ENCODE assay signal across 30 mouse cellular contexts in the genomic region with DNA sequence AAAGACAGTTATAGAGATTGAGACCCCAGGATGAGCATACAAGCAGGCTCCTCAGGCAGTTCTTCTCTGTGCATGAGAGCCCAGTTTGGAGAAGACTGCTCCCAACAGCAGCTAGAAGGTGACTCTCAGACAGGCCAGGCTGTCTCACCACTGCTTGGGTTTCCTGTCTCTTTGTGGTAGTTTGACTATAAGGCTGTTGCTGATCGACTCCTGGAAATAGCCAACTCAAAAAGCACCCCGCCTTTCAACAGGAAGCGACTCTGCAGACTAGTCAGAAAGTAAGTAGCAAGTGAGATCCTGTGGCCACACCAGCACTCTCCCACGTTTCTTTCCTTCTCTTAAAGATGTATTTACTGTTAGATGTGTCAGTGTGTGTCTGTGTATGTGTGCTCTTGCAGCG. TPM values are rescaled to one million over a fixed set of nuclear protein-coding genes. Genes with fewer than 3 reads are reported as not detected.
A peak's percentile ranks its signal among the peaks of the same experiment; 100 is the strongest.
DNase-seq lines count a peak whose midpoint lies in the region; ATAC-seq lines count a peak whose summit lies in the region.
"Had no signal": no experiment of that assay in that cellular context is flagged by ENCODE, and none has a peak within 500 bp of the region (broad histone marks: within the 10 kb centered on the region; RNA-seq: fewer than 3 reads in every experiment).

No protein-coding gene starts in this region.

- 95% methylated on average over 5 of the region's 5 CpGs for WGBS in midbrain, embryonic 11.5 days
- WGBS in midbrain, embryonic 10.5 days, result 90% methylated on average over 5 of the region's 5 CpGs
- WGBS in hindbrain, embryonic 12.5 days, result 89% methylated on average over 5 of the region's 5 CpGs

- peak; percentile 2 for DNase-seq in midbrain, embryonic 11.5 days (ENCODE audit: low spot score, missing footprints)
- no peak for DNase-seq in midbrain, embryonic 10.5 days (ENCODE audit: low spot score)
- peak; percentile 79 for DNase-seq in CD4-positive, CD25-positive, alpha-beta regulatory T cell, adult 2 months (ENCODE audit: low read depth, low spot score)
- peak; percentile 40 to 66 for DNase-seq in natural killer cell, adult 2 months (ENCODE audit: low spot score in 2 of 2)
- DNase-seq in cerebellum, postnatal 14 days, result no peak
- DNase-seq in gastrocnemius, adult 8-10 months (ENCODE audit: low spot score in 2 of 2), result no peak
- DNase-seq: adrenal gland, postnatal 36 days; cerebellum, adult 11 months; cerebellum, postnatal 10 days; embryo, embryonic 11 days; heart, postnatal 4 days; kidney, adult 11 months; kidney, postnatal 36 days; layer of hippocampus, postnatal 36 days; lung, adult 18-20 months; lung, postnatal 14 days had no signal

- no peaks in the 10 kb centered on the region for H3K4me1 ChIP-seq in midbrain, embryonic 11.5 days (ENCODE audit: control insufficient read depth, insufficient read depth, low read length)
- H3K4me1 ChIP-seq in midbrain, embryonic 10.5 days, result no peaks in the 10 kb centered on the region
- H3K4me1 ChIP-seq in hindbrain, embryonic 12.5 days, result no peaks in the 10 kb centered on the region
- H3K4me1 ChIP-seq: embryonic facial prominence, embryonic 13.5 days; forebrain, embryonic 12.5 days; kidney, embryonic 15.5 days; limb, embryonic 13.5 days; midbrain, embryonic 15.5 days had no signal

- H3K27ac ChIP-seq in midbrain, embryonic 11.5 days (ENCODE audit: low read depth, low read length), result no peak overlapping the region
- H3K27ac ChIP-seq in midbrain, embryonic 10.5 days (replicated peaks), result no peak overlapping the region
- no peak overlapping the region for H3K27ac ChIP-seq in hindbrain, embryonic 12.5 days
- H3K27ac ChIP-seq: embryonic facial prominence, embryonic 13.5 days; forebrain, embryonic 12.5 days; heart, embryonic 15.5 days; hindbrain, postnatal 0 days; kidney, embryonic 15.5 days; limb, embryonic 13.5 days; liver, embryonic 12.5 days; midbrain, embryonic 15.5 days; neural tube, embryonic 15.5 days had no signal

- H3K27me3 ChIP-seq in midbrain, embryonic 11.5 days (ENCODE audit: control insufficient read depth, insufficient read depth, low read length), result no peaks in the 10 kb centered on the region
- H3K27me3 ChIP-seq in midbrain, embryonic 10.5 days (ENCODE audit: low read depth, poor library complexity, severe bottlenecking), result no peaks in the 10 kb centered on the region
- no peaks in the 10 kb centered on the region for H3K27me3 ChIP-seq in hindbrain, embryonic 12.5 days
- H3K27me3 ChIP-seq: embryonic facial prominence, embryonic 13.5 days; forebrain, embryonic 12.5 days; heart, embryonic 15.5 days; kidney, embryonic 15.5 days; limb, embryonic 13.5 days; liver, embryonic 12.5 days; midbrain, embryonic 15.5 days; neural tube, embryonic 15.5 days had no signal

- no peak overlapping the region for H3K9ac ChIP-seq in midbrain, embryonic 11.5 days (ENCODE audit: low read length)
- H3K9ac ChIP-seq in hindbrain, embryonic 12.5 days, result no peak overlapping the region
- H3K9ac ChIP-seq: embryonic facial prominence, embryonic 13.5 days; forebrain, embryonic 12.5 days; heart, embryonic 15.5 days; kidney, embryonic 15.5 days; limb, embryonic 13.5 days; liver, embryonic 12.5 days; midbrain, embryonic 15.5 days; neural tube, embryonic 15.5 days had no signal

- ATAC-seq in midbrain, embryonic 11.5 days (ENCODE audit: low FRiP score), result no peak
- ATAC-seq in hematopoietic stem cell, adult 5-6 weeks (replicated peaks in 1 of 2; ENCODE audit: insufficient read depth in 1 of 2, low FRiP score in 2 of 2, low TSS enrichment in 1 of 2, low read depth in 1 of 2, poor library complexity in 2 of 2, severe bottlenecking in 2 of 2), result peak; percentile 25 to 31; a peak in 2 of 4 replicates
- no peak for ATAC-seq in hindbrain, embryonic 12.5 days (ENCODE audit: low FRiP score)
- ATAC-seq: hindbrain, postnatal 0 days; liver, embryonic 12.5 days; midbrain, embryonic 15.5 days had no signal

- no peak overlapping the region for H3K4me2 ChIP-seq in midbrain, embryonic 11.5 days
- no peak overlapping the region for H3K4me2 ChIP-seq in hindbrain, embryonic 12.5 days (replicated peaks)
- H3K4me2 ChIP-seq: embryonic facial prominence, embryonic 13.5 days; forebrain, embryonic 12.5 days; heart, embryonic 15.5 days; kidney, embryonic 15.5 days; limb, embryonic 13.5 days; liver, embryonic 12.5 days; midbrain, embryonic 15.5 days; neural tube, embryonic 15.5 days had no signal

- H3K4me3 ChIP-seq in midbrain, embryonic 11.5 days (ENCODE audit: low read depth, low read length), result no peak overlapping the region
- no peak overlapping the region for H3K4me3 ChIP-seq in midbrain, embryonic 10.5 days
- H3K4me3 ChIP-seq in hindbrain, embryonic 12.5 days, result no peak overlapping the region
- H3K4me3 ChIP-seq: embryonic facial prominence, embryonic 13.5 days; erythroblast, embryonic 14.5 days; forebrain, embryonic 12.5 days; heart, embryonic 15.5 days; kidney, embryonic 15.5 days; limb, embryonic 13.5 days; liver, embryonic 12.5 days; midbrain, embryonic 15.5 days; myocyte; neural tube, embryonic 15.5 days had no signal

- peaks cover 32% of the 10 kb centered on the region for H3K36me3 ChIP-seq in midbrain, embryonic 11.5 days (ENCODE audit: control insufficient read depth, insufficient read depth, low read length)
- peaks cover 100% of the 10 kb centered on the region for H3K36me3 ChIP-seq in midbrain, embryonic 10.5 days
- peaks cover 93% of the 10 kb centered on the region for H3K36me3 ChIP-seq in hindbrain, embryonic 12.5 days

- H3K9me3 ChIP-seq in midbrain, embryonic 11.5 days (ENCODE audit: control insufficient read depth, low read length), result no peaks in the 10 kb centered on the region
- no peaks in the 10 kb centered on the region for H3K9me3 ChIP-seq in midbrain, embryonic 10.5 days (replicated peaks)
- H3K9me3 ChIP-seq in hindbrain, embryonic 12.5 days (replicated peaks), result no peaks in the 10 kb centered on the region
- H3K9me3 ChIP-seq: embryonic facial prominence, embryonic 13.5 days; forebrain, embryonic 12.5 days; heart, embryonic 15.5 days; kidney, embryonic 15.5 days; limb, embryonic 13.5 days; liver, embryonic 12.5 days; midbrain, embryonic 15.5 days; neural tube, embryonic 15.5 days had no signal

RNA-seq across cellular contexts. Expression of gene Hsf2bp, which starts 17.5 kb away (rescaled TPM):
- polyA plus RNA-seq in midbrain, embryonic 11.5 days (2014; fragmentation: Nextera tagmentation; extraction: Ambion mirVana), result 0.57 and 0.60 TPM in 2 replicates
- polyA plus RNA-seq in midbrain, embryonic 10.5 days (2016; fragmentation: Nextera tagmentation; extraction: Ambion mirVana), result 0.47 and 0.68 TPM in 2 replicates
- 0.79 and 1.3 TPM in 2 replicates for total RNA-seq in hematopoietic stem cell, adult 5-6 weeks (2017)
- polyA plus RNA-seq in hindbrain, embryonic 12.5 days (2016; fragmentation: Nextera tagmentation; extraction: Ambion mirVana), result 0.56 and 0.78 TPM in 2 replicates
- under 1 TPM; 0.82 to 0.99 (median 0.93) TPM for total RNA-seq in gastrocnemius, adult 8-10 months (2022)
- total RNA-seq: megakaryocyte progenitor cell, adult 5-6 weeks had no signal
- polyA plus RNA-seq: erythroblast, embryonic 14.5 days had no signal

RNA-seq across cellular contexts. Expression of gene Rrp1b, which starts 17.8 kb away (rescaled TPM):
- 49.4 and 51.2 TPM in 2 replicates for polyA plus RNA-seq in midbrain, embryonic 11.5 days (2014; fragmentation: Nextera tagmentation; extraction: Ambion mirVana)
- polyA plus RNA-seq in midbrain, embryonic 10.5 days (2016; fragmentation: Nextera tagmentation; extraction: Ambion mirVana), result 86.1 and 102 TPM in 2 replicates
- 42.5 and 54.7 TPM in 2 replicates for total RNA-seq in hematopoietic stem cell, adult 5-6 weeks (2017)
- polyA plus RNA-seq in hindbrain, embryonic 12.5 days (2016; fragmentation: Nextera tagmentation; extraction: Ambion mirVana), result 44.7 and 45.4 TPM in 2 replicates
- 10 to 100 TPM in 1 of 4 experiments, 1 to 10 TPM in 3; 5.1 to 10.5 (median 7.5) TPM for total RNA-seq in gastrocnemius, adult 8-10 months (2022)

Comparison
In these comparisons a context has a peak if more than half of its experiments do, and no peak if none do; other contexts are left out.
1. DNase-seq: peak in midbrain, embryonic 11.5 days (single experiment), CD4-positive, CD25-positive, alpha-beta regulatory T cell, adult 2 months (single experiment) and natural killer cell, adult 2 months (2 of 2); none in midbrain, embryonic 10.5 days (single experiment), cerebellum, postnatal 14 days (0 of 2) and gastrocnemius, adult 8-10 months (0 of 2).
2. ATAC-seq: peak in hematopoietic stem cell, adult 5-6 weeks (2 of 2); none in midbrain, embryonic 11.5 days (single experiment) and hindbrain, embryonic 12.5 days (single experiment).